14 mouse cellular contexts compared by ENCODE assay signal in the genomic region with DNA sequence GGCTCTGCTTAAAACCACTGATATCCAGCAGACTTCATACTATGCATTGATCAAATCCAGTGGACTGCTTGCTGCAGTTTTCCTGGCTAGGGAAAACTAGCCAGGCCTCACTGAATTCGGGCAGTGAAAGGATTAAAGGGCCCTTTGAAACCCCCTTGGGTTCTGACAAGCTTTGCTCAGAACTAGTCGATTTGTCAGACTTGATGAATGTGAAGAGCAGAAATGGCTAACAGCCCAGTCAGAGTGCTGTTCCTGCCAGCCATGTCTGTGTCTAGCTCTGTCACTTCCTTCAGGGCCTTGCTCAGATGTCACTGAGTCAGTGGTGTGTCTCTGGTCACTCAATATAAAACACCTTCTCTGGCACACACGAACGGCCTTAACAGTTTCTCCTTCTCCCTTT.
"Had no signal": no experiment of that assay in that cellular context is flagged by ENCODE, and none has a peak within 500 bp of the region (broad histone marks: within the 10 kb centered on the region; RNA-seq: fewer than 3 reads in every experiment).

No protein-coding gene starts in this region.

- H3K27ac ChIP-seq: layer of hippocampus, adult 2 months; limb, embryonic 12.5 days; liver, embryonic 13.5 days; macrophage; midbrain, embryonic 12.5 days; neural tube, embryonic 15.5 days; stomach, postnatal 0 days had no signal

- H3K9me3 ChIP-seq: liver, embryonic 13.5 days; megakaryocyte, embryonic 14.5 days; midbrain, embryonic 12.5 days; neural tube, embryonic 15.5 days had no signal

- H3K4me2 ChIP-seq: limb, embryonic 12.5 days; liver, embryonic 13.5 days; midbrain, embryonic 12.5 days; neural tube, embryonic 15.5 days had no signal

- ATAC-seq: liver, postnatal 0 days had no signal

- H3K4me1 ChIP-seq: limb, embryonic 12.5 days; liver, embryonic 13.5 days; megakaryocyte, embryonic 14.5 days; midbrain, embryonic 12.5 days; neural tube, embryonic 15.5 days had no signal

- H3K4me3 ChIP-seq: layer of hippocampus, adult 2 months; limb, embryonic 12.5 days; liver, embryonic 13.5 days; megakaryocyte, embryonic 14.5 days; midbrain, embryonic 12.5 days; myocyte; neural tube, embryonic 15.5 days had no signal

- H3K27me3 ChIP-seq: limb, embryonic 12.5 days; liver, embryonic 13.5 days; megakaryocyte, embryonic 14.5 days; midbrain, embryonic 12.5 days; neural tube, embryonic 15.5 days had no signal

- DNase-seq: kidney, postnatal 10 days; kidney, postnatal 4 days; liver; liver, embryonic 13.5 days; liver, postnatal 0 days; thymus, postnatal 4 days had no signal

- H3K36me3 ChIP-seq: liver, embryonic 13.5 days; midbrain, embryonic 12.5 days; neural tube, embryonic 15.5 days had no signal

- H3K9ac ChIP-seq: limb, embryonic 12.5 days; liver, embryonic 13.5 days; liver, postnatal 0 days; midbrain, embryonic 12.5 days; neural tube, embryonic 15.5 days had no signal
